8 mouse cellular contexts compared by ENCODE assay signal in genomic region chrX:9272460-9273361, GRCm38 (mm10). TPM values are rescaled to one million over a fixed set of nuclear protein-coding genes. Genes with fewer than 3 reads are reported as not detected.
DNase-seq lines count a peak whose midpoint lies in the region; ATAC-seq and TF ChIP-seq lines count a peak whose summit lies in the region.

TSS of gene Xk (plus strand) at chrX:9272756.

- no peaks in the 10 kb centered on the region for H3K36me3 ChIP-seq in embryonic facial prominence, embryonic 14.5 days (ENCODE audit: control insufficient read depth, insufficient read depth, low read length)
- no peaks in the 10 kb centered on the region for H3K36me3 ChIP-seq in liver, adult 2 months (ENCODE audit: control insufficient read depth, insufficient read depth, low read length)
- H3K36me3 ChIP-seq in midbrain, postnatal 0 days (ENCODE audit: insufficient read depth, low read length), result no peaks in the 10 kb centered on the region

- no peaks in the 10 kb centered on the region for H3K4me1 ChIP-seq in embryonic facial prominence, embryonic 14.5 days (ENCODE audit: control insufficient read depth, insufficient read depth, low read length)
- no peaks in the 10 kb centered on the region for H3K4me1 ChIP-seq in liver, adult 2 months (ENCODE audit: control insufficient read depth, insufficient read depth, low read length)
- H3K4me1 ChIP-seq in midbrain, postnatal 0 days (ENCODE audit: insufficient read depth, low read length), result no peaks in the 10 kb centered on the region

- peak within 1 kb of the TSS; percentile 56 for H3K4me3 ChIP-seq in embryonic facial prominence, embryonic 14.5 days (ENCODE audit: low read depth, low read length)
- peak within 1 kb of the TSS; percentile 49 for H3K4me3 ChIP-seq in liver, adult 2 months (ENCODE audit: insufficient read depth, low read depth, low read length)
- H3K4me3 ChIP-seq in midbrain, postnatal 0 days (ENCODE audit: low read depth, low read length), result peak within 1 kb of the TSS; percentile 49

- TF ChIP-seq CTCF in liver, adult 2 months (IDR thresholded peaks at IDR 0.05; ENCODE audit: low read depth, low read length), result no peak
- TF ChIP-seq CTCF in midbrain, postnatal 0 days (IDR thresholded peaks at IDR 0.05), result no peak

- peak; percentile 90 for ATAC-seq in embryonic facial prominence, embryonic 14.5 days (ENCODE audit: low read depth)
- peak; percentile 91 for ATAC-seq in midbrain, postnatal 0 days (ENCODE audit: low FRiP score)

- no peak for TF ChIP-seq POLR2A in liver, adult 2 months (IDR thresholded peaks at IDR 0.05; ENCODE audit: extremely low read depth, insufficient read depth, low read length)

- no peak within 1 kb of the TSS for H3K27ac ChIP-seq in embryonic facial prominence, embryonic 14.5 days (replicated peaks; ENCODE audit: low read depth, low read length)
- H3K27ac ChIP-seq in liver, adult 2 months (replicated peaks; ENCODE audit: insufficient read depth, low read depth, low read length), result peak within 1 kb of the TSS; percentile 69
- H3K27ac ChIP-seq in midbrain, postnatal 0 days (ENCODE audit: low read depth, low read length), result peak within 1 kb of the TSS; percentile 57; the same call in 1 of the 2 replicates

- 0% methylated on average over 1 of the region's 94 CpGs for WGBS in embryonic facial prominence, embryonic 14.5 days
- under 1% methylated on average over 61 of the region's 94 CpGs for WGBS in liver, adult 2 months
- WGBS in midbrain, postnatal 0 days, result 9% methylated on average over 26 of the region's 94 CpGs

- H3K79me2 ChIP-seq in liver, adult 2 months (ENCODE audit: control insufficient read depth, insufficient read depth, low read length), result no peaks in the 10 kb centered on the region

- peak; percentile 2 for DNase-seq in 3134 (ENCODE audit: extremely low read depth, insufficient read length, low spot score)
- peak; percentile 58 for DNase-seq in adrenal gland, postnatal 25 days
- DNase-seq in embryonic facial prominence, embryonic 14.5 days (ENCODE audit: low spot score), result peak; percentile 72
- DNase-seq in heart, adult 9 months (ENCODE audit: low spot score in 2 of 2), result peak; percentile 31 to 33
- DNase-seq in kidney, adult 9 months, result peak; percentile 33
- peak; percentile 74 for DNase-seq in liver, adult 2 months (ENCODE audit: extremely low read depth, low read depth, low spot score)
- peak; percentile 68 for DNase-seq in midbrain, postnatal 0 days (ENCODE audit: low spot score)
- DNase-seq in spleen, postnatal 36 days (ENCODE audit: low spot score in 2 of 2), result peak; percentile 60 to 63

- no peaks in the 10 kb centered on the region; the same call in 1 of the 2 replicates for H3K9me3 ChIP-seq in embryonic facial prominence, embryonic 14.5 days (ENCODE audit: control insufficient read depth, low read length)
- H3K9me3 ChIP-seq in midbrain, postnatal 0 days (ENCODE audit: low read length), result no peaks in the 10 kb centered on the region

- peak within 1 kb of the TSS; percentile 61 for H3K9ac ChIP-seq in embryonic facial prominence, embryonic 14.5 days (ENCODE audit: low read depth, low read length)
- H3K9ac ChIP-seq in liver, adult 2 months (ENCODE audit: low read depth, low read length), result peak within 1 kb of the TSS; percentile 85
- H3K9ac ChIP-seq in midbrain, postnatal 0 days (replicated peaks; ENCODE audit: low read length, poor library complexity, severe bottlenecking), result peak within 1 kb of the TSS; percentile 65

- H3K4me2 ChIP-seq in embryonic facial prominence, embryonic 14.5 days (ENCODE audit: low read depth, low read length), result peak within 1 kb of the TSS; percentile 54
- peak within 1 kb of the TSS; percentile 49 for H3K4me2 ChIP-seq in midbrain, postnatal 0 days (ENCODE audit: low read depth, low read length, poor library complexity, severe bottlenecking)

- H3K27me3 ChIP-seq in embryonic facial prominence, embryonic 14.5 days (replicated peaks; ENCODE audit: control insufficient read depth, insufficient read depth, low read length), result no peaks in the 10 kb centered on the region
- H3K27me3 ChIP-seq in liver, adult 2 months (ENCODE audit: control insufficient read depth, insufficient read depth, low read length), result no peaks in the 10 kb centered on the region
- H3K27me3 ChIP-seq in midbrain, postnatal 0 days (ENCODE audit: insufficient read depth, low read length), result no peaks in the 10 kb centered on the region

RNA-seq across cellular contexts. Expression of gene Xk, which starts in this region (rescaled TPM):
- 1.5 and 2.0 TPM in 2 replicates for total RNA-seq in adrenal gland, postnatal 25 days (2021)
- 0.97 and 2.0 TPM in 2 replicates for polyA plus RNA-seq in embryonic facial prominence, embryonic 14.5 days (2014; fragmentation: Nextera tagmentation; extraction: Ambion mirVana)
- 1.8 and 2.3 TPM in 2 replicates for total RNA-seq in liver, adult 2 months (2014; rRNA removed)
- polyA plus RNA-seq in liver, adult 2 months (2012; rRNA removed), result 2.0 and 2.2 TPM in 2 replicates
- 7.2 and 9.6 TPM in 2 replicates for total RNA-seq in midbrain, postnatal 0 days (2014; rRNA removed)
- 3.8 and 4.6 TPM in 2 replicates for polyA plus RNA-seq in midbrain, postnatal 0 days (2015; fragmentation: Nextera tagmentation; extraction: Ambion mirVana)

Comparison
In these comparisons a context has a peak if more than half of its experiments do, and no peak if none do; other contexts are left out.
1. DNase-seq: peak in every context shown above with its lines; median percentile 74 in liver, adult 2 months; 72 in embryonic facial prominence, embryonic 14.5 days; 68 in midbrain, postnatal 0 days; 62 in spleen, postnatal 36 days; 58 in adrenal gland, postnatal 25 days; 33 in kidney, adult 9 months; 32 in heart, adult 9 months; 2 in 3134.